Mouse (Mus musculus): Measurements from ENCODE around the gene Prr11. TPM values are rescaled to one million over a fixed set of nuclear protein-coding genes. Genes with fewer than 3 reads are reported as not detected.
A peak's percentile ranks its signal among the peaks of the same experiment; 100 is the strongest.
"Not testable (repeated sequence)": the region's sequence is repeated elsewhere in the genome, so short reads cannot be mapped to it uniquely, and the experiment has no call there.

The Prr11 gene
- 2.5 and 3.4 TPM in 2 replicates for total RNA-seq (2021)
- long read RNA-seq, partial matches to known transcripts: 0 of 1 reads
- long read RNA-seq, other reads (novel, unspliced or antisense): 1 of 1 reads

- DNase-seq: no peak
Measured at GRCm38 (mm10) chr11:87108409-87108754, at the start of gene Prr11. Gene Prr11 (minus strand): TSS chr11:87108708.

DNA sequence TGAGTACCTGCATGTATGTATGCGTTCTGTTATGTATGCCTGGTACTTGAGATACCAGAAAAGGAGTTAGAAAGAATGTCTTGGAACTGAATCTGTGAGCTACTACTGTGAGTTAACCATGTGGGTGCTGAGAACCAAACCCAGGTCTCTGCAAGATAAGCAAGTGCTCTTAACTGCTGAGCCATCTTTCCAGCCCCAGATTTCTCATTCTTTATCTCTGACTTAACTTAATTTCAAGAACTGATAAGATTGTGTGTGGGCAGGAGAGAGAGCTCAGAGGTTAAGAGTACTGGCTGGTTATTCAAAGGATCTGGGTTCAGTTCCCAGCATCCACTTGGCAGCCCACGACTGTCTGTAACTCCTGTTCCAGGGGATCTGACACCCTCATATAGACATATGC lies 49.5 kb upstream of the Prr11 start:
- no peak for DNase-seq

DNA sequence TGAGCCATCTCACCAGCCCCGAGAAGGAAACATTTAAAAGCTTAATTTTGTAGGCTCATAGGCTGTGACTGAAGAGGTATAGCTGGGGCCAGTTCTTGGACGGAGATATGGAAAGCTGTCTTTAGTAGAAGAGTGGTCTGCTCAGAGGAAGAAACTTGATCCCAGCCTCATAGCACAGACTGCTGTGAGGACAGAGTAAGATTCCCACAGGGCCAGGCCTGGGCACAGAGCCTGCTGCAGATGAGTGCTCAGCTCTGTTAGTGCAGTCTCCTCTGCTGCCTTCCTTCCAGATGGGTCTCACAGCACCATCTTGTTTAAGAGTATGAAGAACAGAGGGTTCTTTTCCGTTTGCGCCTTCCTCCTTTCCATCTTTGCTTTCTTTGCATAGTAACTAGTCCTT lies 27.7 kb upstream of the Prr11 start:
- DNase-seq: no peak

- DNase-seq: peak; percentile 88
Measured at GRCm38 (mm10) chr11:87126824-87127816, 18.6 kb upstream of the Prr11 start, which contains the start of gene Trim37. Gene Trim37 (plus strand): TSS chr11:87127077.

GRCm38 (mm10) chr11:87126281-87126823 lies 17.8 kb upstream of the Prr11 start:
- DNase-seq: no peak

DNA sequence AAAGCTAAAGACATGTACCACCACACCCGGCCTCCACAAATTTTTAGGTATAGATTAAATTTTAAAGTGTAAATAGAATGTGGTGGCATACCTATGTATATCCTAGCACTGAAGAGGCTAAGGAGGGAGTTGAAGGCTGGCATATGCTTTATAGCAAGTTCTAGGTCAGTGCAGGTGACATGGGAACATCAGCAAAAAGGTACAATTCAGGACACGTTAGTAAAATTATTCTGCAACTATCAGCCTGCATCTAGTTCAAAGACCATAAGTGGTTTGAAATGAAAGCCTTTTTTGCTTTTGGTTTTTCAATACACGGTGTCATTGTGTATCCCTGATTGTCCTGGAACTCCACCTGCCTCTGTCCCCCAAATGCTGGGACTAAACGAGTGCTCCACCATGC lies 17.1 kb upstream of the Prr11 start:
- DNase-seq: no peak

DNA sequence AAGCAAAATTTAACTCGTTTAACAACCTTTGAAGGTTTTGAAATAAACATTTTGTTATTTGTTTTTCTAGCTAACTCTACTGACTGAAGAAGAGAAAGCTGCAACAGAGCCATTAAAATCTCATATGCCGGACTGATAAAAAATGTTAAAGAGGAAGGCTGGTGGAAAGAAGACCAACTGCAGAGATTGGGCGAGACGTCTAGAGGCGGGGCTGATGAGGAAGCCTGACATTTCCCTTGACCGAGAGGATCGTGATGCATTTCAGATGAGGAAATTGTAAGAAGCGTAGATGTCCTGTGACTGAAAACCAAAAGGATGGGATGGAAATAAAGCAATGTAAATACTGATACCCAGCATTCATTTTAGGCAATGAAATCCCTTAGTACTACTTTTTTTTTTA lies 13.4 kb upstream of the Prr11 start:
- no peak for DNase-seq

DNA sequence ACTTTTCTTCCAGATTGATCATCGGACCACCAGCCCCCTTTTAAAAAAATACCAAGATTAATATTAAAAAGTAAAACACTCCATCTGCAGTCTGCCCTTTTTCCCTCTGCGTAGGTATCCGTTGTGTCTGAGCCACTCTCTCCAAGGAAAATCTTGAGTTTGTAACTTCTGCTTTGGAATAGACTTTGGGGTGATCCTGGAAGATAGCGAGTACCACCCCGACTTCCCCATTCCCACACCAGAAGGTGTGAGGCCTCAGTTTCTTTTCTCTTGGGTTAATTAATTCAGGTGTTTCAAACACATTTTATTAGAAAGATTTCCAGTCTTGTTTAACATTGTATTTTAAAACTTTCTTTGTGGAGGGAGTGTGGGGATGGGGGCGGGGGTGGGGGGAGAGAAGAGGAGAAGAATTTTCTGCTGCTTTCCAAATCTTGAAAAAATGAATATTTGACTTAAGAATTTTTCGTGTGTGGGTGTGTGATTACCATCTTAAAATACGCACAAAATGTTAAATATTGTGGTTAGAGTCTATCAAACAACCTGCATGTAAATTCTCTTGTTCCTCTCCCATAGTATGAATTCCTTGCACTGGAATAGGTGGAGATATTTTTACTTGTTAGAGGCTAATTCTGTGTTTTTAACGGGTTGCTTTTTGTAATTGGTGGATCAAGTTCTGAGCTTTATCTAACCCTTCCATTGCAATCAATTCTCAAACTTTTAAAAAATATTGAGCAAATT lies 1.8 kb upstream of the Prr11 start:
- DNase-seq: no peak

DNA sequence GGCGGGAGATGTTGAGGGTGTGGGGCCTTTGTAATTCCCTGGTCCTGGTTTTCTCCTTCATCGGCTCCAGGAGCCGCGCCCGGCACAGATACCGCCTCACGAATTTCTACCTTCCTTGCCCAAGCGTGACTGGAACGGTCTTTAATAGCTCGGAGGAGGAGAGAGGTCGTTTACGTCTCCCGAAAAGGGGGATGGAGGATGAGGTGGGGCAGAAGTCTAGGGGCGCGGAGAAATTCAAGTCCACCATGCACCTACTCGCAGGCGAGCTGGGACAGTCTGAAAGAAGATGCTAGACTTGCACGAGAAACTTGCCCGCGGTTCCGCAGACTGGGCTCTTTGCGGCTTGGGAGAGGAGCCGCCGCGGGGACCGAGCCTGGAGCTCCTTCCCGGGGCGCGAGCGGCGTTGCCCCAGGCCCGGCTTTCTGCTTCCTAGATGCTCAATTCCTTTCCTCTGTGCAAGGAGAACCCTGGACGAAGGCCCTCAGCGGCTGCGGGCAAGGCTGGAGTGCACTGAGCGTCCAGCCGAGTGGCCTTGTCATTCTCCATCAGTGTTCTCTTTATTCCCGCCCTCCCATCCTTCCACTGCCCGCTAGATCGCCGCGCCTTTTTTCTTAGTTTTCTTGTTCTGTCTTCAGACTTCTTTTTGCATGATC lies 1.1 kb upstream of the Prr11 start:
- peak; percentile 26 for DNase-seq

GRCm38 (mm10) chr11:87108755-87109518 lies 429 bp upstream of the Prr11 start, which contains the start of gene Ska2:
Gene Ska2 (plus strand): TSS chr11:87109234.
- peak; percentile 94 for DNase-seq

- DNase-seq: no peak
Measured at GRCm38 (mm10) chr11:87087142-87087541, 21.4 kb downstream of the Prr11 start.

DNA sequence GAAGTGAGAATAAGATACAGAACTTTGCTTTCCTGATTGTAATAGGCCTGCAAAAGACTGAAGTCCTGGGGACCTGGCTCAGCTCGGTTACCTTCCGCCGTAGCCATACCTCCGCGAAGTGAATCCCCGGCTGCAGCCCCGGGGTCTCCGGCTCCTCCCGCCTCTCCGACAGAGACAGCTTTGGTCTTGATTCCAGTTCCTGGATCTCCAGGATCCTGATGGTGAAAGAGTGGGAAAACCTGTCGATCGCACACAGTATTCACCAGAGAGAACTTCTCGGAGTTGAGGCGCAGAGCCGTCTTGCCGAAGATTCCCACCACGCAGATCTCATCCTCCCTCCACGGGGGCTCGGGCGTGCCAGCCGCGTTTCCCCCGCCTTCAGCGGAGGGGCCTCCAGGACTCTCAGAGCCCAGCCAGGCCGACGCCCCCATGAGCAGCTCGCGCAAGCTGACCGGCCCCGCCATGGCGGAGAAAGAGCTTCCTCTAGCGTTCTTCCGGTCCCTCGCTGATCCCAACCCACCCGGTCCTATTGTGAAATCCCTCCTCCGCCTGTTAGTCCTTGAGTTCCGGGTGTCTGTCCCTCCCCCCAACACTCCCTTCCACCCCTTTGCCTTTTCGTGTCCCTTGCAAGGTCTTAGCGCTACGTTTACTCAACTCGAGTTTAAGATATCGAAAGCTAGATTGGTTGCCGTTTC lies 22.1 kb downstream of the Prr11 start, which contains the start of gene Smg8:
Gene Smg8, minus strand, starts transcription at position 485 of the 695 bp plus-strand sequence.
- DNase-seq: peak; percentile 79

DNA sequence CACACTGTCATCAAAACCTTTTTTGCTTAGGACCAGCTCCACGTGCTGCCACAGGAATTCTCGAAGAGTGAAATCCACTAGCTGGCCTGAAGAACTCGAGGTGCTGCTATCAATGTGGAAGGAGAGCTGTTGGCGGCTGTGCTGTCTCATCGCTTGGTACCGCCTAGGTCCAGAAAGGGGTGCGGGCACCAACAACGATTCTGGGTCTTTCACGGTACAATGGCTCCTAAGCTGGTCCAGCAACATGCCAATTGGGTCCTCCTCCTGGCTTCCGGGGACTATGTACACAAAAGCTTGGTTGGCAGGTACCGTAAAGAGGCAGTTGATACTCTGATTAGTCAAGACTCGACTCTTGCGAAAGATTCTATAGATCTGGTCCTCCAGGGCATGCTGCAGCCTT lies 23.0 kb downstream of the Prr11 start:
- no peak for DNase-seq

- no peak for DNase-seq
Measured at GRCm38 (mm10) chr11:87083712-87084111, 24.8 kb downstream of the Prr11 start.

DNA sequence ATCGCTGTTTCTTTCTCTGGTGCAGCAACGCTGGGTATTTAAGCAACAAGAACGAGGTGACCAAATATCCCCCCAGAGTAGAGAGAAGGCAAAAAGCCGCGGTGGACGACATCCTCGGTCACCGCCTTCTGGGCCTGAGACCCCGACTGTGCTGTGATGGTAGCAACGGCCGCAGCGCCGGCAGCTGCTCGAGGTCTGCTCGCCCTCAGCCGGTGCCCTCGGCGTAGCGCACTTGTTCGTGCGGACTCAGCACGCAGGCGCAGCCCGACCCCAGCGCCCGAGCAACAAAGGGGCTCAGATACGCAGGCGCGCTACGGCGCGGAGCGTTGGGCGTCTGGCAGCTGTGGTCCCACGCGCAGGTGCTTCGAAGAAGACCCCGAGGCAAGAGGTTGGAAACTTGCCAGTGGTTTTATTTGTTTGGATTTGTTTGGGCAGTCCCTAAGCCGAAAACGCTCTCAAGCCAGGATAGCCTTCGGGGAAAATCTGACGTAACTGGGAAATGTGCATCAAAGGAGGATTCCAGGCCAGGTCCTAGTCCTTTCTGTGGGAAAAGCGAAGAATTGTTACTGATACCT lies 34.6 kb downstream of the Prr11 start, which contains the start of gene Gdpd1:
Gene Gdpd1, minus strand, starts transcription at position 197 of the 575 bp plus-strand sequence.
- DNase-seq: peak; percentile 90

- peak; percentile 64 for DNase-seq
Measured at GRCm38 (mm10) chr11:87073343-87073865, 35.1 kb downstream of the Prr11 start.

- no peak for DNase-seq
Measured at GRCm38 (mm10) chr11:87062087-87062486, 46.4 kb downstream of the Prr11 start.

- no peak for DNase-seq
Measured at GRCm38 (mm10) chr11:87060410-87060809, 48.1 kb downstream of the Prr11 start.

DNA sequence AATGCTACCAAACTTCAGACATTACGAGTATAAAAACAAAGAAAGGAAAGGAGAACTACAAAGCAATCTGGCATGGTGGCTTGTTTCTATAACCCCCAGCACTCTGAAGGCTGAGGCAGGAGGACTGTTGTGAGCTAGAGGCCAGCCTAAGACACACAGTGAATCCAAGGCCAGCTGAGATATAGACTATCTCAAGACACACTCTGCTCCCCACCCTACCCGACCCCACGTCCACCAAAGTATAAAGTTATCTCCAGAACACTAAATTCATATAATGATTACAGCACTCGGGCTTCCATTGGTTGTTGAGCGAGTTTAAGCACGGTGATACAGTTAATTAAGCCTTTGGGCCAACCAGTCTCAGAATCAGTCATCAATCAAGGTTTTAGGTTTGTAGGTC lies 52.2 kb downstream of the Prr11 start:
- DNase-seq: no peak

DNA sequence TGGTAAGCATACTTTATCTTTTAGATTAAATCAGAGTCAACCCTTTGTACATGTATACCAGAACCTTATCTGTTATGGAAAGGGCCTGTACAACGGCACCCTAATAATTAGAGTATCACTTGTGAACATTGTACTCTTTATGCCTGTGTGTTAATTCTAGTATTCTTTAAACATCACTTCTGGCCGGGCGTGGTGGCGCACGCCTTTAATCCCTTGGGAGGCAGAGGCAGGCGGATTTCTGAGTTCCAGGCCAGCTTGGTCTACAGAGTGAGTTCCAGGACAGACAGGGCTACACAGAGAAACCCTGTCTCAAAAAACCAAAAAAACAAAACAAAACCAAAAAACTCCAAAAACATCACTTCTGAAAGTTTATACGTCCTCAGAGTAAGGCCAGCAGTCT lies 59.6 kb downstream of the Prr11 start:
- DNase-seq: not testable (repeated sequence)

All from adrenal gland, postnatal 25 days (tissue).